Mouse (Mus musculus): Measurements from ENCODE around the gene Large1.

- TF ChIP-seq CTCF (IDR thresholded peaks at IDR 0.05; ENCODE audit: low read depth), result peak; percentile 82
- no peak for TF ChIP-seq EP300 (optimal IDR thresholded peaks at IDR 0.05)
Measured at GRCm38 (mm10) chr8:73350366-73350765, 3.0 kb downstream of the Large1 start.

Measured in stomach, postnatal 0 days (tissue).